Mouse (Mus musculus): ENCODE results near the gene Pdxk.

Gene Pdxk

GRCm38 (mm10) chr10:78458348-78459111, 6.2 kb downstream of the Pdxk start:
- DNase-seq (ENCODE audit: low read depth, low spot score) = no peak

DNA sequence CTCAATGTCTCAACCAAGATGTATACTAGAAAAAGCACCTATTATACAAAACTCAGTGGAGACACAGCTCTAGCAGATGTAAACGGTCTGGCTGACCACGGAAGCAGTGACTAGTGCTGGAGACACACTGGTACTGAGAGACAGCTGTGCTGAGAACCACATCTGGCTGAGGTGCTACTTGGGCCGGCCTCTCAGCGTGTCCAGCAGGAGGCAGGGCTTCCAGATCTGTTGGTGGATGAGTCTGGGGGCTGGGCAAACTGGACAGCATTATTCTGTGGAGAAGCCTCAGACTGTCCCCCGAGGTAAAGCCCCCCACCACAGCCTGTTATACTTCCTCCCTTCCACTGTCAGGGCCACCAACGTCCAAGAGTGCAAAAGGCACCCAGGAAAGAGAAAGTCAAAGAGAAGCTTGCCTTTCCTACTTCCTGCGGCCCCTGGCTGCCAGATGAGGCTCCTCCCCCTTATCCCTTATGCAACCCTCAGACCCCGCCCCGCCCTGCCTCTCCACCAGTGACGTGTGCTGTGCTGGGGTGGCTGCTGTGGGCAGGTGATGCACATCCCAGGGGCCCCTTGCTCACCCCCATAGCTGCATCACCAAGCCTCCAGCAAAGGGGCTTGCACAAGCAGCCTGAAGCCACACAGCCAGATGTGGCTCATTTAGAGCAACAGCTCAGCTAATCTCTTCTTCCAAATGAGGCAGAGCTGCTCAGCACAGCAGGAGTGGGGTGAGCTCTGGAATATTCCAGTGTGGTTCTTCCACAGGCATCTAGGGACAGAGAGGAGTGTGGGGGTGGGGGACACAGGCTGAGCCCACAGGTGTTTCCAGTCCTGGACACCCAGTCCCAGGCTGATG, 7.1 kb downstream of the Pdxk start:
- DNase-seq (ENCODE audit: low read depth, low spot score) = no peak

- DNase-seq (ENCODE audit: low read depth, low spot score) = no peak
Measured at GRCm38 (mm10) chr10:78456696-78457095, 8.1 kb downstream of the Pdxk start.

- DNase-seq (ENCODE audit: low read depth, low spot score) = no peak
Measured at GRCm38 (mm10) chr10:78452641-78453040, 12.1 kb downstream of the Pdxk start.

GRCm38 (mm10) chr10:78450761-78451160, 14.0 kb downstream of the Pdxk start:
- no peak for DNase-seq (ENCODE audit: low read depth, low spot score)

GRCm38 (mm10) chr10:78447396-78447795, 17.4 kb downstream of the Pdxk start:
- DNase-seq (ENCODE audit: low read depth, low spot score) = no peak

GRCm38 (mm10) chr10:78446195-78446594, 18.6 kb downstream of the Pdxk start:
- DNase-seq (ENCODE audit: low read depth, low spot score) = no peak

DNA sequence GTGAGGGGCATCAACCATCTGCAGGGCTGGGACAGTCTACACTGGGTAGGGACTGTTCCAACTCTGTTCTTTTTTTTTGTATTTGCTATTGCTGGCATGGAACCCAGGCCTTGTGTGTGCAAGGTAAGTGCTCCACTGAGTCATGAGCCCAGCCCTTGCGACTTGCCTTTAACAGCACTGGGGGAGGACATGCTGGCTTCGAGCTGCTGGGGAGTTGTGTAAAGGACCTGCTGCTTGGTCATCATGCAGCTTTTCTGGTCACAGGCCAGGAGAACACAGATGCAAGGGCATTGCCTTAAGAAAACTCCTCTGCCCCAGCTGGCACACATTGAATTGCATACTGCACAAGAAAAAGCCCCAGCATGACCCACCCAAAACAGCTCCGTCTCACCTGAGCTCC, 22.5 kb downstream of the Pdxk start:
- DNase-seq (ENCODE audit: low read depth, low spot score) = no peak

DNA sequence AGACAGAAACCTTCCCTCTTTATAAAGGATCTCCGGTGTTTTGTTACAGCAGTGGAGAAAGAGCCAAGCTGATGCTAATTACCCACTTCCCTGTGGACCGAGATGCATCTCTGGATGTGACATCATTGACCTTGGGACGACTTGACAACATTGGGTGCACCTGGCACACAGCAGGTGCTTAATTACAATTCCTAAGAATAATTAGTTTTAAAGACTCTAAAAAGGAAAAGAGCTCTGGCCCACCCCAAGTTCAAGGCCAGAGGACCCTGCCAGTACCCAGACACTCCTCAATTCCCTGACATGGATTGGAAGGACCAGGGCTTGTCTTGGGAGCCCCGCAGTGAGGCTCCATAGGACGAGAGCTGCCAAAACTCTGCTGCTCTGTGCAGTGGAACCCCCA, 23.2 kb downstream of the Pdxk start:
- DNase-seq (ENCODE audit: low read depth, low spot score) = no peak

DNA sequence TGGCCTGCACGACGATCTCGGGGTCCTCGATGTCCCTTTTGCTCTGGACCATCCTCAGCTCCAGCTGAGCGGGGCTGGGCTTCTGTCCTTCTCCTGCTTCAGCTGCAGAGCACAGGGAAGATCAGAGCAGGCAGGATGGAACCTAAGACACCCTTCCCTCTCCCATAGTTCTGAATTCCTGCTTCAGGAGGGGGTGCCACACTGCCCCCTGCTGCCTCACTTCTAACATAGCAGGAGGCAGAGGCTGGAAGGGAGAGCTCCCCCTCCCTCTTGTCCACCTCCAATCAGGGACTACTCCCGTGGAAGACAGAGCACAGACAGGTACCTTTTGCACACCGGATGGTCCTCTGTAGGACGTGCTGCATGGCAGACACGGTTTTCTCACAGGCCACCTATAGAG, 24.0 kb downstream of the Pdxk start:
- DNase-seq (ENCODE audit: low read depth, low spot score) = no peak

- DNase-seq (ENCODE audit: low read depth, low spot score) = no peak
Measured at GRCm38 (mm10) chr10:78439990-78440389, 24.8 kb downstream of the Pdxk start.

DNA sequence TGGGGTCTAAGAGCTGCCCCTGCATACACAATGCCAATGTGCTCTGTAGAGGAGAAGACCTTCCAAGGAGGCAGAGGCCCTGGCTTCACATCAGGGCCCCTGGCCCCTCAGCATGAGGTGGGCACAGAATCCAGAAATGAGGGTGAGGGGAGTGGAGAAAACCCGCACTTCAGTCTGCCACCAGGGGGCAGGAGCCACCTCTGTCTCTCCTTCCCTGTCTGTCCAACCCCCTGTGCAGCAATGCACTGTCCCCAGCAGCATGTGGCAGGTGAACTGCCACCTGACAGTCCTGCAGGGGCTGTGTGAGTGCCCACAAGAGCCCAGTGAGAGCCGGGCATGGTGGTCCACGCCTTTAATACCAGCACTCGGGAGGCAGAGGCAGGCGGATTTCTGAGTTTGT, 25.2 kb downstream of the Pdxk start:
- no peak for DNase-seq (ENCODE audit: low read depth, low spot score)

- DNase-seq (ENCODE audit: low read depth, low spot score) = no peak
Measured at GRCm38 (mm10) chr10:78438094-78438493, 26.7 kb downstream of the Pdxk start.

GRCm38 (mm10) chr10:78432853-78433252, 31.9 kb downstream of the Pdxk start:
- DNase-seq (ENCODE audit: low read depth, low spot score) = no peak

GRCm38 (mm10) chr10:78429776-78430175, 35.0 kb downstream of the Pdxk start:
- DNase-seq (ENCODE audit: low read depth, low spot score) = no peak

DNA sequence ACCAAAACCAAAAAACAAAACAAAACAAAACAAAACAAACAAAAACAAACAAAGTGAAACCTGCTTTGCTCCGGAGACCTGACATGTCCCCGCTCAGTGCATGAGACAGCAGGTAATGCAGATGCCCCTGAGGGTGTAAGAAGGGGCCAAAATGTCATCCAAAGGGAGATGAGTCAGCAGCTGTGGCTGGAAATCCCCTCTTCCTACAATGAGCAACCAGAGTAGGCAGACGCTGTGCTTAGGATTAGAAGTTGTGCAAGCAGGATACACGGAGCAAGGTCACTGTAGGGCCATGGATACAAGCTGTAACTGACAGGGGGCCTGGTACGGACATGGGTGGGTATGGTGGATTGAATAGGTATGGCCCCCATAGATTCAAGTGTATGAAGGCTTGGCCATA, 35.6 kb downstream of the Pdxk start:
- DNase-seq (ENCODE audit: low read depth, low spot score) = no peak

DNA sequence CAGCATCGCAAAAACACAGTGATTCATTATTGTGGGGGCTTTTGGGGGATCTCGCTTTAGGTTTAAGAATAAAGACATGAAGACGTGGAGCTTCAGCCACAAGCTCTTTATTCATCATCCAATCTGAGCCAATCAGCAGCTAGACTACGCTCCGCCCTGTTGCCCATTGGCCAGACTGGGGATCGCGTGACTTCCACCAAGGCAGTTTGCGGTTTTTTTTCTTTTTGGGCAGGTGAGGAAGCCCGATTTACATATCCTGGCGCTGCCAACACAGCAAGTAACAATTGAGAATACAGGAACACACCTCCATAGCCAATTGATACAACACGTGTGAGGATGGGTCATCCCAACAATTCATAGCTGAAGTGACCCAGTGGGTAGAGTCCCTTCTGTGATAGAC, 36.7 kb downstream of the Pdxk start:
- DNase-seq (ENCODE audit: low read depth, low spot score) = no peak

GRCm38 (mm10) chr10:78426117-78426735, 38.5 kb downstream of the Pdxk start:
- DNase-seq (ENCODE audit: low read depth, low spot score) = no peak

GRCm38 (mm10) chr10:78425181-78426041, 39.4 kb downstream of the Pdxk start, which contains the start of gene Cstb:
Gene Cstb, plus strand, starts transcription at chr10:78425669.
- DNase-seq (ENCODE audit: low read depth, low spot score) = no peak

DNA sequence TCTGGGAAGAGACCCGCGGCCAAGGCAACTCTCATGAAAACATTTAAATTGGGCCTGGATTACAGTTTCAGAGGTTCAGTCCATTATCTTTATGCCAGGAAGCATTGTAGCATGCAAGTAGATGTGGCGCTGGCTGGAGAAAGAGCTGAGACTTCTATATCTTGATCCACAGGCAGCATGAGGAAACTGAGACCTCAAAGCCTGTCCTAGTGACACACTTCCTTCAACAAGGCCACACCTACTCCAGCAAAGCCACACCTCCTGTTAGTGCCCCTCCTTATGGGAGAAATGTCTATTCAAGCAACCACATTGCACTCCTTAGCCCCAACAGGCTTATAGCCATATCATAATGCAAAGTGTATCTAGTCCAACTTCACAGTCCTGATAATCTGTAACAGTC, 42.2 kb downstream of the Pdxk start:
- no peak for DNase-seq (ENCODE audit: low read depth, low spot score)

DNA sequence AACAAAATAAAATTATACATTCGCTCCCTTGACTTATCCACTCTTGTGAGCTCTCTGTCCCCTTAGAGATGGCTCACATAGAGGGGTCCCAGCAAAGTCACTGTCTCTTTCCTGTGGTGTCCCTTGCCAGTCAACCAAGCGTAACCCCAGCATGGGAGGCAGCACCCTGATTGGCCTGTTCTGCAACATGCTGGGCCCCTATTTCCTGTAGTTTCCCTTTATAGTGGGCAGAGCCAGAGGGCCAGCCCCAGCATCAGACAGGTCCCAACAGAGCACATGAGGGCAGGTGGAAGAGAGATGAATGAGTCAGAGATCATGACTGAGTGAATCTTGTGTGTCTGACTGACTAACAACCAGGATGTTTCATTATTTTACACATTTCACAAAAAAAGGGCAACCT, 43.8 kb downstream of the Pdxk start:
- DNase-seq (ENCODE audit: low read depth, low spot score) = no peak

DNA sequence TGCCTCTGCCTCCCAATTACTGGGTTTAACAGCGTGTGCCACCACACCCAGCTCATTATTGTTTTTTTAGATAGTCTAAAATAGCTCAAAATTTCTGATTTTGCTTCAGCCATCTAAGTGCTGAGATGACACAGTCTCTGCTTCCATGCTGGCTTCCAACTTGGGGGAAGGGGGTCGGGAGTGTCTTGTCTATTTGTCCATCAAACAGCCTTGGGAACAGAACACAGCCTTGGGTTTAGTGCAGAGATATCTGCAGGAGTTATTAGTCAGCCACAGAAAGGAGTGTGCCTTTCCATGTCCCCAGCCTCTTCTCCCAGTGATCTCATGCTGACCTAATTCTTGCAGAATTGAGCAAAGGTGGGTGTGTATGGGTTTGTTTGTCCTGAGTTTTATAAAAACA, 46.0 kb downstream of the Pdxk start:
- no peak for DNase-seq (ENCODE audit: low read depth, low spot score)

Data from WW6 (cell line).